Mouse (Mus musculus) ES-Bruce4 (cell line): ENCODE measurements around the gene Gstm7. TPM values are rescaled to one million over a fixed set of nuclear protein-coding genes. Genes with fewer than 3 reads are reported as not detected.

ENCODE experiments used
- H3K27ac ChIP-seq: 2 replicates; pipeline ENCODE4 v1.5.1; 2012; ENCODE audit warnings: low read length, inconsistent platforms; ENCODE audit not compliant: insufficient read depth
- H3K27me3 ChIP-seq: 2 replicates; pipeline ENCODE4 v1.6.1; 2012; ENCODE audit warnings: mild to moderate bottlenecking, low read length, inconsistent platforms; ENCODE audit not compliant: control insufficient read depth, poor library complexity, insufficient read depth, severe bottlenecking
- H3K36me3 ChIP-seq: 2 replicates; pipeline ENCODE4 v1.6.1; 2012; ENCODE audit warnings: inconsistent platforms, mild to moderate bottlenecking, low read length, moderate library complexity; ENCODE audit not compliant: control insufficient read depth, poor library complexity, insufficient read depth, severe bottlenecking
- H3K4me1 ChIP-seq: one replicate; pipeline ENCODE4 v1.8.1; 2011; ENCODE audit warnings: low read length; ENCODE audit not compliant: control insufficient read depth, insufficient read depth
- H3K4me3 ChIP-seq: 2 replicates; pipeline ENCODE4 v1.5.1; 2011; ENCODE audit warnings: low read depth, mild to moderate bottlenecking, low read length
- H3K9ac ChIP-seq: 2 replicates; pipeline ENCODE4 v1.6.1; 2012; ENCODE audit warnings: low read depth, mild to moderate bottlenecking, inconsistent platforms; ENCODE audit not compliant: poor library complexity, severe bottlenecking
- H3K9me3 ChIP-seq: replicated peaks from 2 replicates; pipeline ENCODE4 v1.6.1; 2012; ENCODE audit warnings: mild to moderate bottlenecking, low read length, inconsistent platforms; ENCODE audit not compliant: control insufficient read depth, poor library complexity, insufficient read depth, severe bottlenecking
- CTCF ChIP-seq: IDR thresholded peaks from one replicate; pipeline ENCODE4 v1.8.1; 2011; ENCODE audit warnings: low read depth, low read length
- EP300 ChIP-seq: IDR thresholded peaks from 2 replicates; pipeline ENCODE4 v1.6.1; 2011; ENCODE audit warnings: low read depth, low read length; ENCODE audit not compliant: insufficient read depth
- POLR2A ChIP-seq: IDR thresholded peaks from one replicate; pipeline ENCODE4 v1.8.1; 2011; ENCODE audit warnings: low read length; ENCODE audit not compliant: insufficient read depth
- polyA plus RNA-seq: library from polyadenylated mRNA; stranded (reverse); fragments of >200 nt; gene quantifications from 2 replicates; pipeline ENCODE4 v1.2.4, GENCODE M21; 2011; ENCODE audit warnings: low read depth; ENCODE audit not compliant: missing spikeins, insufficient read depth, insufficient read length

Gene Gstm7
- polyA plus RNA-seq, 1 experiment = 4.4 TPM

- no peak overlapping the region for H3K27ac ChIP-seq
- no peaks in the 10 kb centered on the region for H3K4me1 ChIP-seq
- no peaks in the 10 kb centered on the region for H3K27me3 ChIP-seq
- no peak overlapping the region for H3K9ac ChIP-seq
- H3K4me3 ChIP-seq = no peak overlapping the region
- no peaks in the 10 kb centered on the region for H3K36me3 ChIP-seq
- no peaks in the 10 kb centered on the region for H3K9me3 ChIP-seq
- no peak for TF ChIP-seq POLR2A
- no peak for TF ChIP-seq CTCF
- TF ChIP-seq EP300 = no peak
Measured at GRCm38 (mm10) chr3:107929731-107930130, 1.9 kb downstream of the Gstm7 start.

GRCm38 (mm10) chr3:107929243-107929642 is 2.4 kb downstream of the Gstm7 start:
- Histone ChIP-seq H3K9me3 (no peaks in the 10 kb centered on the region), H3K27me3 (no peaks in the 10 kb centered on the region), H3K4me3 (no peak overlapping the region), H3K36me3 (no peaks in the 10 kb centered on the region), H3K4me1 (no peaks in the 10 kb centered on the region), H3K9ac (no peak overlapping the region), H3K27ac (no peak overlapping the region)
- TF ChIP-seq CTCF (no peak), POLR2A (no peak), EP300 (no peak)

DNA sequence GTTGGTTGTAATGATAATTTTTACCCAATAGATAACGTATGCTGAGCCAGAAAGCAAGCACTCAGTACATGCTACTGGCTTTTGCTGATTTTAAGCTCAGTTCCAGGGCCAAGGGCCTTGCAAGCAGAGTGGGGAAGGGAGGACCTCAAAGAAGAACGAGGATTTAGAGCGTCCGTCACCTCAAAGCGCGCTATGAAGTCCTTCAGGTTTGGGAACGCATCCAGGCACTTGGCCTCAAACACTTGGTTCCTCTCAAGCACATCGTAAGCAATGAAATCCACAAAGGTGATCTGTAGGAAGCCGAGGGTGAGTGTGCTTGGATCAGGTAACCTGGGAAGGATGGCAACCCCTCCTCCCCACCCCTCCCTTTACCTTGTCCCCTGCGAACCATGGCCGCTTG is 2.9 kb downstream of the Gstm7 start:
- H3K4me3 ChIP-seq = no peak overlapping the region
- H3K36me3 ChIP-seq = no peaks in the 10 kb centered on the region
- no peak overlapping the region for H3K27ac ChIP-seq
- no peak overlapping the region for H3K9ac ChIP-seq
- no peak for TF ChIP-seq EP300
- no peak for TF ChIP-seq CTCF
- no peak for TF ChIP-seq POLR2A
- no peaks in the 10 kb centered on the region for H3K27me3 ChIP-seq
- no peaks in the 10 kb centered on the region for H3K9me3 ChIP-seq
- H3K4me1 ChIP-seq = no peaks in the 10 kb centered on the region

DNA sequence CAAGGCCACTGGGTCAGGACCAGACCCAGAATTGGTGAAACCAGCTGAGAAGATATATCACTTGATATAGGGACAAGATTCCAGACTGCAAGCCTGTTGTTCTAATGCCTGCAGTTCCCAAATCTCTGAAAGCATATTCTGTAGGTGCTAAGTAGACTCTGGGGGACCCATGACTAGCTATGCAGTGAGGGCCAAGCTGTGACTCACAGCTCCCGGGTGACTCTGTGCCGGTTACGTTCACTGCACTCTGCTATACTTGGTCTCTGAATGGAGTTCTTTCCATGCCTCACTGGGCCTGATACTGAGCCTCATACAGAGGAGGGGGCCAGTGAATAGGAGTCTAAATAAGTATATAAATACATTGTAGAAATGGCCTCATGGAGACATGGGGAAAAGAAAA is 3.8 kb downstream of the Gstm7 start:
- Histone ChIP-seq H3K36me3 (no peaks in the 10 kb centered on the region), H3K9ac (no peak overlapping the region), H3K27ac (no peak overlapping the region), H3K27me3 (no peaks in the 10 kb centered on the region), H3K4me1 (no peaks in the 10 kb centered on the region), H3K9me3 (no peaks in the 10 kb centered on the region), H3K4me3 (no peak overlapping the region)
- TF ChIP-seq POLR2A = no peak
- TF ChIP-seq CTCF = no peak
- no peak for TF ChIP-seq EP300

GRCm38 (mm10) chr3:107925335-107925734 is 6.3 kb downstream of the Gstm7 start:
- TF ChIP-seq CTCF (no peak), POLR2A (no peak), EP300 (no peak)
- Histone ChIP-seq H3K4me1 (no peaks in the 10 kb centered on the region), H3K4me3 (no peak overlapping the region), H3K27me3 (no peaks in the 10 kb centered on the region), H3K9ac (no peak overlapping the region), H3K36me3 (no peaks in the 10 kb centered on the region), H3K9me3 (no peaks in the 10 kb centered on the region), H3K27ac (no peak overlapping the region)

DNA sequence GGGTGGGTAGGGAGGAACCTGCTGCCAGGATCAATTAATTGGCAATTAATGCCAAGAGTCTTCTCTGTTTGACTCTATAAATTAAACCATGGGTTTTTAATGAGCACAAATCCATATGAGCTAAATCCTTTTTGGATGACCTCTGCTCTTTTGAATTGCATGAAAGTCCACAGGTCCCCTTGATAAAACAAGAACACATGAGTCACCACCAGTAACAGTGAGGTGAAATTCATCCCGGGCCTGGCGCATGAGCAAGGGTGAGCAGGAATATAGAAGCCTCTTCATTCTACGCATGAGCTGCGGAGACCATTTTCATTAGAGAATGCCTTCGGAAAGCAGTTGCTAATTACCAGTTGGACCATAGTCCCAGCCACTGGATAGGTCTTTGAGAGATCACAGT is 11.3 kb downstream of the Gstm7 start:
- Histone ChIP-seq H3K9me3 (no peaks in the 10 kb centered on the region), H3K27me3 (no peaks in the 10 kb centered on the region), H3K4me1 (no peaks in the 10 kb centered on the region), H3K27ac (no peak overlapping the region), H3K36me3 (no peaks in the 10 kb centered on the region), H3K4me3 (no peak overlapping the region), H3K9ac (no peak overlapping the region)
- TF ChIP-seq EP300 = no peak
- no peak for TF ChIP-seq POLR2A
- no peak for TF ChIP-seq CTCF
